Mouse (Mus musculus) liver, embryonic 11.5 days (tissue): ENCODE data around the gene A030005K14Rik. TPM values are rescaled to one million over a fixed set of nuclear protein-coding genes. Genes with fewer than 3 reads are reported as not detected.

Experiments used
- ATAC-seq: fragments of 200-750 bp; cut with Nextera tagmentation; replicated peaks from 2 replicates; pipeline ENCODE4 v1.8.0; 2017; ENCODE audit warnings: moderate number of reproducible peaks, mild to moderate bottlenecking, moderate TSS enrichment, moderate library complexity; ENCODE audit not compliant: low FRiP score
- DNase-seq: peaks from one replicate; pipeline ENCODE4 v3.0.0-alpha.2; 2017; ENCODE audit warnings: low spot score
- H3K27ac ChIP-seq: fragments of 300-500 bp; sonication (generic); 2 replicates; pipeline ENCODE4 v1.5.1; 2014; ENCODE audit warnings: mild to moderate bottlenecking, low read depth, low read length, control low read depth
- H3K27me3 ChIP-seq: fragments of 300-500 bp; sonication (generic); replicated peaks from 2 replicates; pipeline ENCODE4 v1.6.1; 2014; ENCODE audit warnings: low read length, mixed read lengths; ENCODE audit not compliant: control insufficient read depth, insufficient read depth
- H3K36me3 ChIP-seq: fragments of 300-500 bp; sonication (generic); 2 replicates; pipeline ENCODE4 v1.6.1; 2014; ENCODE audit warnings: mild to moderate bottlenecking, low read length, moderate library complexity, mixed read lengths; ENCODE audit not compliant: control insufficient read depth, insufficient read depth
- H3K4me1 ChIP-seq: fragments of 300-500 bp; sonication (generic); replicated peaks from 2 replicates; pipeline ENCODE4 v1.6.1; 2014; ENCODE audit warnings: low read length, mixed read lengths; ENCODE audit not compliant: control insufficient read depth, insufficient read depth
- H3K4me2 ChIP-seq: fragments of 300-500 bp; sonication (generic); 2 replicates; pipeline ENCODE4 v1.6.1; 2014; ENCODE audit warnings: mild to moderate bottlenecking, control low read depth, moderate library complexity
- H3K4me3 ChIP-seq: fragments of 300-500 bp; sonication (generic); 2 replicates; pipeline ENCODE4 v1.5.1; 2014; ENCODE audit warnings: low read depth, low read length, control low read depth
- H3K9ac ChIP-seq: fragments of 300-500 bp; sonication (generic); 2 replicates; pipeline ENCODE4 v1.6.1; 2014; ENCODE audit warnings: low read depth, low read length, control low read depth
- H3K9me3 ChIP-seq: fragments of 300-500 bp; sonication (generic); 2 replicates; pipeline ENCODE4 v1.6.1; 2016; ENCODE audit warnings: low read length, inconsistent platforms, mixed read lengths; ENCODE audit not compliant: control insufficient read depth
- WGBS: fragments of 180-500 bp; shearing (Covaris S2); extraction: QIAGEN DNeasy Blood & Tissue Kit; methylation state at CpG from one replicate; pipeline ENCODE4 v1.1.7; 2014; 5-methylcytosine and 5-hydroxymethylcytosine counted together
- polyA plus RNA-seq: library from polyadenylated mRNA; unstranded; fragments of >200 nt; fragmentation: Nextera tagmentation; extraction: Ambion mirVana; gene quantifications from 2 replicates; pipeline ENCODE4 v1.2.1, GENCODE M21; 2014

Gene A030005K14Rik
- polyA plus RNA-seq, 1 experiment from 2014 or later, result not detected

- no peak overlapping the region for H3K4me2 ChIP-seq
- 66% methylated on average over 6 of the region's 6 CpGs for WGBS
- no peak overlapping the region for H3K4me3 ChIP-seq
- no peaks in the 10 kb centered on the region for H3K27me3 ChIP-seq
- no peak for ATAC-seq
- no peak for DNase-seq
- H3K9me3 ChIP-seq, result no peaks in the 10 kb centered on the region
- H3K27ac ChIP-seq, result no peak overlapping the region
- no peaks in the 10 kb centered on the region for H3K4me1 ChIP-seq
- no peak overlapping the region for H3K9ac ChIP-seq
- H3K36me3 ChIP-seq, result no peaks in the 10 kb centered on the region
Observed at GRCm38 (mm10) chr1:83077016-83077415, 17.8 kb upstream of the A030005K14Rik start.

GRCm38 (mm10) chr1:83076190-83076917 lies 17.2 kb upstream of the A030005K14Rik start:
- H3K4me1 ChIP-seq, result no peaks in the 10 kb centered on the region
- H3K4me3 ChIP-seq, result no peak overlapping the region
- no peak overlapping the region for H3K27ac ChIP-seq
- WGBS, result 47% methylated on average over 11 of the region's 11 CpGs
- no peak for DNase-seq
- H3K27me3 ChIP-seq, result no peaks in the 10 kb centered on the region
- no peaks in the 10 kb centered on the region for H3K9me3 ChIP-seq
- no peak overlapping the region for H3K9ac ChIP-seq
- no peaks in the 10 kb centered on the region for H3K36me3 ChIP-seq
- ATAC-seq, result peak; percentile 60
- H3K4me2 ChIP-seq, result peak overlapping the region; percentile 2; the same call in 1 of the 2 replicates

- Histone ChIP-seq H3K4me2 (peak overlapping the region; percentile 2; the same call in 1 of the 2 replicates), H3K36me3 (no peaks in the 10 kb centered on the region), H3K9ac (no peak overlapping the region), H3K4me3 (no peak overlapping the region), H3K9me3 (no peaks in the 10 kb centered on the region), H3K27me3 (no peaks in the 10 kb centered on the region), H3K27ac (no peak overlapping the region), H3K4me1 (no peaks in the 10 kb centered on the region)
- DNase-seq (no peak), ATAC-seq (no peak)
- 44% methylated on average over 15 of the region's 15 CpGs for WGBS
Observed at GRCm38 (mm10) chr1:83075526-83076189, 16.5 kb upstream of the A030005K14Rik start.

- no peaks in the 10 kb centered on the region for H3K27me3 ChIP-seq
- WGBS, result 84% methylated on average over 10 of the region's 10 CpGs
- no peak overlapping the region for H3K27ac ChIP-seq
- no peak for DNase-seq
- no peaks in the 10 kb centered on the region for H3K9me3 ChIP-seq
- H3K4me2 ChIP-seq, result no peak overlapping the region
- H3K9ac ChIP-seq, result no peak overlapping the region
- H3K4me3 ChIP-seq, result no peak overlapping the region
- no peaks in the 10 kb centered on the region for H3K4me1 ChIP-seq
- H3K36me3 ChIP-seq, result no peaks in the 10 kb centered on the region
- no peak for ATAC-seq
Observed at GRCm38 (mm10) chr1:83067205-83067604, 8.0 kb upstream of the A030005K14Rik start.

- no peak overlapping the region for H3K4me3 ChIP-seq
- H3K27ac ChIP-seq, result no peak overlapping the region
- no peak overlapping the region for H3K9ac ChIP-seq
- H3K9me3 ChIP-seq, result no peaks in the 10 kb centered on the region
- H3K4me1 ChIP-seq, result no peaks in the 10 kb centered on the region
- ATAC-seq (no peak), DNase-seq (no peak)
- H3K4me2 ChIP-seq, result no peak overlapping the region
- no peaks in the 10 kb centered on the region for H3K27me3 ChIP-seq
- 92% methylated on average over 4 of the region's 4 CpGs for WGBS
- no peaks in the 10 kb centered on the region for H3K36me3 ChIP-seq
Observed at GRCm38 (mm10) chr1:83066577-83066976, 7.4 kb upstream of the A030005K14Rik start.

GRCm38 (mm10) chr1:83064851-83065250 lies 5.7 kb upstream of the A030005K14Rik start:
- no peak for DNase-seq
- Histone ChIP-seq H3K4me1 (no peaks in the 10 kb centered on the region), H3K9ac (no peak overlapping the region), H3K4me2 (no peak overlapping the region), H3K27ac (no peak overlapping the region), H3K9me3 (no peaks in the 10 kb centered on the region), H3K27me3 (no peaks in the 10 kb centered on the region), H3K36me3 (no peaks in the 10 kb centered on the region), H3K4me3 (no peak overlapping the region)
- 23% methylated on average over 3 of the region's 3 CpGs for WGBS
- no peak for ATAC-seq

GRCm38 (mm10) chr1:83060643-83061042 lies 1.5 kb upstream of the A030005K14Rik start, which contains the start of gene Krtap28-13:
Gene Krtap28-13, plus strand, starts transcription at chr1:83060930.
- WGBS, result 85% methylated on average over 4 of the region's 4 CpGs
- Histone ChIP-seq H3K9ac (no peak within 1 kb of the TSS), H3K36me3 (no peaks in the 10 kb centered on the region), H3K4me1 (no peaks in the 10 kb centered on the region), H3K27ac (no peak within 1 kb of the TSS), H3K4me2 (no peak within 1 kb of the TSS), H3K9me3 (no peaks in the 10 kb centered on the region), H3K4me3 (no peak within 1 kb of the TSS), H3K27me3 (no peaks in the 10 kb centered on the region)
- ATAC-seq (no peak), DNase-seq (no peak)

- Histone ChIP-seq H3K27ac (no peak overlapping the region), H3K4me3 (no peak overlapping the region), H3K9ac (no peak overlapping the region), H3K4me2 (no peak overlapping the region), H3K27me3 (no peaks in the 10 kb centered on the region), H3K9me3 (no peaks in the 10 kb centered on the region), H3K4me1 (no peaks in the 10 kb centered on the region), H3K36me3 (no peaks in the 10 kb centered on the region)
- 43% methylated on average over 1 of the region's 1 CpGs for WGBS
- DNase-seq (no peak), ATAC-seq (no peak)
Observed at GRCm38 (mm10) chr1:83058481-83058880, 697 bp downstream of the A030005K14Rik start.
